Mouse (Mus musculus): ENCODE results near the gene Acsl6.
A peak's percentile ranks its signal among the peaks of the same experiment; 100 is the strongest.
"Not testable (repeated sequence)": the region's sequence is repeated elsewhere in the genome, so short reads cannot be mapped to it uniquely, and the experiment has no call there.

Gene Acsl6

GRCm38 (mm10) chr11:54396686-54397085 lies 93.1 kb downstream of the Acsl6 start:
- no peak for DNase-seq

GRCm38 (mm10) chr11:54398058-54398457 lies 94.5 kb downstream of the Acsl6 start:
- no peak for DNase-seq

GRCm38 (mm10) chr11:54400803-54401202 lies 97.2 kb downstream of the Acsl6 start:
- not testable (repeated sequence) for DNase-seq

- DNase-seq: no peak
Measured at GRCm38 (mm10) chr11:54404885-54405284, 101.3 kb downstream of the Acsl6 start.

DNA sequence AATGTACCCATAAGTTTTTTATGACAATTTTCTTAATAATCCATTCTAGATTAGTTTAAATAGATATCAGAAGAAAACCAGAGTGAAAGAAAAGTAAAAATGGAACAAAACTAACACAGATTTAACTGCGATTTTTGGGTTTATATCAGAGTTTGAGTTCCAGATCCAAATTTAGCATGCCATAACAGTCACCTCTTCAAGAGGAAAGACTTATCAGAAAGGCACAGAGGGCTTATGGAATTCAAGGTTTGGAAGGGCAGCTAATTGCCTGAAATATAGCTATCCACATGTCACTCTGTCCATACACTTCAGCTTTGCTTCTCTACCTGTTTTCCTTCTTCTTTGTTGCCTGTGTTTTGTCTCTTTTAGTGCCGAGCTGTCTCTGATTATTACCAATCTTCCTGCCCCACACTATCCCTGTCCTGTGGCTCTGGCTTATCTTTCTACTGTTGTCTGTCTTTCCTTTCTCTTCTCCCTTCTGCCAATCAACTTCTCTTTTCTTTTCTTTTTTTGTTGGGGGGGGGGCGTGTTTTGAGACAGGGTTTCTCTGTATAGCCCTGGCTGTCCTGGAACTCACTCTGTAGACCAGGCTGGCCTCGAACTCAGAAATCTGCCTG lies 103.4 kb downstream of the Acsl6 start:
- DNase-seq: no peak

DNA sequence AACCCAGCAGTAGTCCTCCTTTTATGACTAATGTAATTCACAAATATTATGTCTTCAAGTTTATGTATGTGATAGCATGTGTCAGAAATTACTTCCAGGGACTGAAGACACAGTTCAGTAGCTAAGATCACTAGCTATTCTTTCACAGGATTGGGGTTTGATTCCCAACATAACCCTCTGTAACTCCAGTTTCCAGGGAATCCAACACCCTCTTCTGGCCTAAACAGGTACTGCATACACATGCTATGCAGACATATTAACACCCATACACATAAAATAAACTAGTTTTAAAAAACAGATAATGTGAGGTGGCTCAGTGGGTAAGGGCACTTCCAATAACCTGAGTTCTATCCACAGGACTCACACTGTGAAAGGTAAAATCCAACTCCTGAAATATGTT lies 107.0 kb downstream of the Acsl6 start:
- DNase-seq: peak; percentile 15

GRCm38 (mm10) chr11:54413017-54413416 lies 109.4 kb downstream of the Acsl6 start:
- DNase-seq: no peak
